Mouse (Mus musculus): ENCODE measurements around the gene Setd3.

DNA sequence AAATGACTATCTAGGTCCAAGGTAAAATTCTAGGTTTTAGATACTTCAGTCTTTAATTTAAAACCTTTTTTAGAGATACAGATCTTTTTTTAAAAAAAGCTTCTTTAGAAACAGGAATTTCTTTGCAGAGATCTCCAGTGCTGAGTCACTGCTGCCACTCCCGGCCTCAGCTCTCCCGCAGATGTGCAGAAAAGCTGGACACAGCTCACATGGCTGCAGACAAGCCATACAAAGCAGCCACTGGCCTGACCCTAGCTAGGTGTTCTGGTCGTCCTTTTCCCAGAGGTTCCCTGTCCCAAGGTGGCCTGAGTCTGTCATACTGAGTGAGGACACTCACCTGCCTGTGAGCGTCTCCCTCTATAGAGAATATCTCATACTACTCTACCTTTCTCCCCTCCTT lies 69.4 kb downstream of the Setd3 start:
- TF ChIP-seq CTCF (conservative IDR thresholded peaks at IDR 0.05; ENCODE audit: insufficient read depth, insufficient read length, low read depth, low read length) = no peak
- no peak for TF ChIP-seq POLR2A (IDR thresholded peaks at IDR 0.05; ENCODE audit: low read depth, low read length)
